Mouse (Mus musculus): ENCODE data around the gene Rhox1. TPM values are rescaled to one million over a fixed set of nuclear protein-coding genes. Genes with fewer than 3 reads are reported as not detected.
"Not testable (repeated sequence)": the region's sequence is repeated elsewhere in the genome, so short reads cannot be mapped to it uniquely, and the experiment has no call there.

The Rhox1 gene
- not detected for polyA plus RNA-seq (2012; fragmentation: generic; extraction: Trizol)
- long read RNA-seq, experiment 1 = 0 reads
- long read RNA-seq, experiment 2 = 0 reads

- H3K27me3 ChIP-seq (ENCODE audit: control insufficient read depth, insufficient read depth, insufficient read length) = not testable (repeated sequence)
These were observed at the start of gene Rhox1 for GRCm38 (mm10) chrX:37222158-37222557. Rhox1 (minus strand) TSS chrX:37222258.

GRCm38 (mm10) chrX:37265038-37265437, 43.0 kb upstream of the Rhox1 start, which contains the start of gene Rhox4a:
Rhox4a (plus strand) TSS chrX:37265338.
- H3K36me3 ChIP-seq (ENCODE audit: control insufficient read depth, insufficient read depth); H3K27me3 ChIP-seq (ENCODE audit: control insufficient read depth, insufficient read depth, insufficient read length); H3K4me3 ChIP-seq (ENCODE audit: insufficient read depth, poor library complexity, severe bottlenecking); H3K79me2 ChIP-seq (ENCODE audit: control insufficient read depth, insufficient read depth); H3ac ChIP-seq (ENCODE audit: control insufficient read depth, insufficient read length, low read depth); H3K79me3 ChIP-seq (ENCODE audit: low read depth): not testable (repeated sequence)

More at GRCm38 (mm10) chrX:37222158-37222557, at the start of gene Rhox1:
- not testable (repeated sequence) for H3K79me2 ChIP-seq (ENCODE audit: control insufficient read depth, insufficient read depth); H3K4me3 ChIP-seq (ENCODE audit: insufficient read depth, poor library complexity, severe bottlenecking); H3K36me3 ChIP-seq (ENCODE audit: control insufficient read depth, insufficient read depth); H3ac ChIP-seq (ENCODE audit: control insufficient read depth, insufficient read length, low read depth); H3K79me3 ChIP-seq (ENCODE audit: low read depth)

GRCm38 (mm10) chrX:37249619-37250018, 27.6 kb upstream of the Rhox1 start, which contains the start of gene Rhox3a:
Rhox3a (plus strand) TSS chrX:37249919.
- not testable (repeated sequence) for H3K4me3 ChIP-seq (ENCODE audit: insufficient read depth, poor library complexity, severe bottlenecking); H3K36me3 ChIP-seq (ENCODE audit: control insufficient read depth, insufficient read depth); H3K79me3 ChIP-seq (ENCODE audit: low read depth); H3ac ChIP-seq (ENCODE audit: control insufficient read depth, insufficient read length, low read depth); H3K79me2 ChIP-seq (ENCODE audit: control insufficient read depth, insufficient read depth); H3K27me3 ChIP-seq (ENCODE audit: control insufficient read depth, insufficient read depth, insufficient read length)

- not testable (repeated sequence) for H3K4me3 ChIP-seq (ENCODE audit: insufficient read depth, poor library complexity, severe bottlenecking); H3K27me3 ChIP-seq (ENCODE audit: control insufficient read depth, insufficient read depth, insufficient read length); H3ac ChIP-seq (ENCODE audit: control insufficient read depth, insufficient read length, low read depth)
These were observed 22.6 kb upstream of the Rhox1 start, which contains the start of gene Rhox2a for GRCm38 (mm10) chrX:37244676-37245075. Rhox2a (plus strand) TSS chrX:37244976.

GRCm38 (mm10) chrX:37210941-37211340, 11.1 kb downstream of the Rhox1 start, which contains the start of gene Gm9:
Gm9 (minus strand) TSS chrX:37211041.
- H3K4me3 ChIP-seq (ENCODE audit: insufficient read depth, poor library complexity, severe bottlenecking) = no peak within 1 kb of the TSS
- H3K27me3 ChIP-seq (ENCODE audit: control insufficient read depth, insufficient read depth, insufficient read length) = peaks cover 4% of the 10 kb centered on the region
- H3ac ChIP-seq (ENCODE audit: control insufficient read depth, insufficient read length, low read depth) = no peak within 1 kb of the TSS
- TF ChIP-seq MYOD1 (IDR thresholded peaks at IDR 0.05; ENCODE audit: control insufficient read depth, insufficient read length, low read depth) = no peak
- TF ChIP-seq FOSL1 (IDR thresholded peaks at IDR 0.05; ENCODE audit: insufficient read depth, low read length, poor library complexity, severe bottlenecking) = no peak
- TF ChIP-seq CTCF (IDR thresholded peaks at IDR 0.05; ENCODE audit: control insufficient read depth, insufficient read depth, insufficient read length) = no peak
- TF ChIP-seq MYOG (IDR thresholded peaks at IDR 0.05; ENCODE audit: control insufficient read depth, extremely low read depth, insufficient read length) = no peak
- TF ChIP-seq USF1 (IDR thresholded peaks at IDR 0.05; ENCODE audit: low read depth) = no peak
- no peak for TF ChIP-seq CEBPB (IDR thresholded peaks at IDR 0.05; ENCODE audit: low read depth)
- TF ChIP-seq MAX (IDR thresholded peaks at IDR 0.05) = no peak
- no peaks in the 10 kb centered on the region for H3K36me3 ChIP-seq (ENCODE audit: control insufficient read depth, insufficient read depth)
- no peaks in the 10 kb centered on the region for H3K79me3 ChIP-seq (ENCODE audit: low read depth)
- no peaks in the 10 kb centered on the region for H3K79me2 ChIP-seq (ENCODE audit: control insufficient read depth, insufficient read depth)

More at GRCm38 (mm10) chrX:37244676-37245075, 22.6 kb upstream of the Rhox1 start, which contains the start of gene Rhox2a:
- not testable (repeated sequence) for H3K79me3 ChIP-seq (ENCODE audit: low read depth); H3K36me3 ChIP-seq (ENCODE audit: control insufficient read depth, insufficient read depth); H3K79me2 ChIP-seq (ENCODE audit: control insufficient read depth, insufficient read depth)

- TF ChIP-seq CTCF (IDR thresholded peaks at IDR 0.05; ENCODE audit: control insufficient read depth, insufficient read depth, insufficient read length) = no peak
- no peak for TF ChIP-seq MYOD1 (IDR thresholded peaks at IDR 0.05; ENCODE audit: control insufficient read depth, insufficient read length, low read depth)
- no peak for TF ChIP-seq MYOG (IDR thresholded peaks at IDR 0.05; ENCODE audit: control insufficient read depth, extremely low read depth, insufficient read length)
- H3K79me2 ChIP-seq (ENCODE audit: control insufficient read depth, insufficient read depth) = no peaks in the 10 kb centered on the region
- H3ac ChIP-seq (ENCODE audit: control insufficient read depth, insufficient read length, low read depth) = no peak overlapping the region
- no peaks in the 10 kb centered on the region for H3K36me3 ChIP-seq (ENCODE audit: control insufficient read depth, insufficient read depth)
- no peak overlapping the region for H3K4me3 ChIP-seq (ENCODE audit: insufficient read depth, poor library complexity, severe bottlenecking)
- H3K79me3 ChIP-seq (ENCODE audit: low read depth) = no peaks in the 10 kb centered on the region
- H3K27me3 ChIP-seq (ENCODE audit: control insufficient read depth, insufficient read depth, insufficient read length) = no peaks in the 10 kb centered on the region
These were observed 23.4 kb downstream of the Rhox1 start for GRCm38 (mm10) chrX:37198676-37199075.

- peak overlapping the region; percentile 37 for H3K4me3 ChIP-seq (ENCODE audit: insufficient read depth, poor library complexity, severe bottlenecking)
- H3K36me3 ChIP-seq (ENCODE audit: control insufficient read depth, insufficient read depth) = no peaks in the 10 kb centered on the region
- no peaks in the 10 kb centered on the region for H3K79me3 ChIP-seq (ENCODE audit: low read depth)
- no peaks in the 10 kb centered on the region for H3K79me2 ChIP-seq (ENCODE audit: control insufficient read depth, insufficient read depth)
- H3K27me3 ChIP-seq (ENCODE audit: control insufficient read depth, insufficient read depth, insufficient read length) = no peaks in the 10 kb centered on the region
- TF ChIP-seq CTCF (IDR thresholded peaks at IDR 0.05; ENCODE audit: control insufficient read depth, insufficient read depth, insufficient read length) (no peak), MYOG (IDR thresholded peaks at IDR 0.05; ENCODE audit: control insufficient read depth, extremely low read depth, insufficient read length) (no peak), USF1 (IDR thresholded peaks at IDR 0.05; ENCODE audit: low read depth) (no peak), CEBPB (IDR thresholded peaks at IDR 0.05; ENCODE audit: low read depth) (no peak), MYOD1 (IDR thresholded peaks at IDR 0.05; ENCODE audit: control insufficient read depth, insufficient read length, low read depth) (no peak)
- peak overlapping the region; percentile 60 for H3ac ChIP-seq (ENCODE audit: control insufficient read depth, insufficient read length, low read depth)
These were observed 30.2 kb downstream of the Rhox1 start for GRCm38 (mm10) chrX:37191744-37192379.
